Mouse (Mus musculus): ENCODE results near the gene Pcnx2. TPM values are rescaled to one million over a fixed set of nuclear protein-coding genes. Genes with fewer than 3 reads are reported as not detected.

Gene Pcnx2
- total RNA-seq, 1 experiment from 2014 or later: 0.27 TPM

GRCm38 (mm10) chr8:125711514-125711913 lies 186.6 kb downstream of the Pcnx2 start:
- DNase-seq: no peak

DNA sequence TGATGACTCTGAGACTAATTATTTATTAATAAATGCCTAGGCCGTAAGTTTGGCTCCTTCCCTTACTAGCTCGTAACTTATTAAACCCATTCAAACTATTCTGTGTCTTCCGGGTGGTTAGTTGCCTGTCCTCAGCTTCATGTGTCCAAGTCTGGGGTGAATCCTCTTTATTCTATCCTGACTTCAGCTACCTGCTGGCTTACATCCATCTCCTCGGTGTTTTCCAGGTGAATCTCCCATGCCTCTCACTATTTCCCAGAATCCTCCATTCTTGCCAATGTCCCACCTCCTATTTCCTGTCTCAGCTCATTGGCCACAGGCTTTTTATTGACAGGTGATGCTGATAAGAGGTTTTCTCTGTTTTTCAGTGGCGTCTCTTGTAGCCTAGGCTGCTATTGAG lies 188.9 kb downstream of the Pcnx2 start:
- DNase-seq: no peak

DNA sequence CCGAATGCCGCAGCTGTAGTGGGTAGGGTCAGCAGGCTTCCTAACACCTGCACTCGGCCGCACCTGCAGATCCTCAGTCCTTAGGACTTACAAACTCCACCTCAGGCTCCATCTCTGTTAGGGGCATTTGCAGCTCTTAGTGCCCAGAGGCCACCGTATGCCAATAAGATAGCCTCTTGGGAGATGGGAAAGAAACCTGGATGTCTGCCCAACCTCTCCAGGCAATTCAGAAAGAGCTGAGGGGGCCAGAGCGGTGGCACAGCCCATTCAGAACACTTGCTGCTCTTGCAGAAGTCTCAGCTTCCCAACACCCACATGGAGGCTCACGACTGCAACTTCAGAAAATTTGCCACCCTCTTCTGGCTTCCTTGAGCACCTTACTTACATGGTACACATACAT lies 192.3 kb downstream of the Pcnx2 start:
- DNase-seq: no peak

DNA sequence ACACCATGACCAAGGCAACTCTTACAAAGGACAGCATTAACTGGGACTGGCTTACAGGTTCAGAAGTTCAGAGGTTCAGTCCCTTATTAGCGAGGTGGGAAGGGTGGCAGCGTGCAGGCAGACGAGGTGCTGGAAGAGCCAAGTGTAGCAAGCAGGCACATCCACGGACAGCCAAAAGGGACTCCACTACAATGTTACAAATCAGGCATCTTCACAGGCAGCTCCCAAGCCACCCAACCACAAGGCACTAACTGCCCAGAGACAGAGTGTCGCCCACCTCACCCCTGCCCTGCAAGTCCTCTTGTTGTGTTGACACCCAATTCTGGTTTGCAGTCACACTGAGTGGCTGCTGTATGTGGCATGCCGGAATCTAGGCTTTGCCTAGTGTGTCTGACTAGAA lies 193.7 kb downstream of the Pcnx2 start:
- no peak for DNase-seq

DNA sequence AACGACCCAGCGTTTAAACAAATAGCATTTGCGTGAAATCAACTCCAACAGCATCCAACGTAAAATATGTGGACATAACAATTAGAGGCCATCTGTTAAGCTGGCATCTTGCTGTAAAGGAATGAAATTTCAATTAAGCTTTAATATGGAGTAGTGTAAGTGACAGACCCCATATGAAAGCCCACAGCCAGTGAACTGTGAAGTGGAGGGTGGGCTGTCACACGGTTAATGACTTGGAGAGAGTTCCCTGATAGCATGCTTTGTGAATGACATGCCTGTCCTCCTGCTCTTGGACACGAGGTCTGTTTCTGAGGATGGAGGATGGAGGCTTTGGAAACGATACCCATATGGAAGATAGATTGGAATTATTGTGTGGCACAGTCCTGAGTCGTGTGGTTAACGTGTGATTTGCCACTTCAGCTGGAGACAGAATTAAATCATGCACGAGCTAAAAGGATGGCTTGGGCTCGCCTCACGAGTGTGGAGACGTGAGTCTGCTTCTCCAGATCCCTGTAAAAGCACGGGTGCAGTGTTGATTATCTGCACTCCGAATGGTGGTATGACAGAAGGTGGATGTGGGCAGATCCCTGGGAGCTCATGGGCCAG lies 195.1 kb downstream of the Pcnx2 start:
- DNase-seq: no peak

Other genes with a start within 250 kb of the Pcnx2 start
- 5.5 and 6.8 TPM in 2 replicates for gene Map10, start 228.5 kb downstream of the Pcnx2 start, total RNA-seq (2021)
- gene Ntpcr, start 168.4 kb downstream of the Pcnx2 start, total RNA-seq (2021): 16.1 and 25.7 TPM in 2 replicates
- 3.4 TPM in 2 replicates for gene Map3k21, start 12.1 kb upstream of the Pcnx2 start, total RNA-seq (2021)
- gene Kcnk1, start 96.9 kb upstream of the Pcnx2 start, total RNA-seq (2021): 1.8 TPM in 2 replicates